Mouse (Mus musculus) gastrocnemius, postnatal 36 days (tissue): ENCODE results near the gene Sgms2. TPM values are rescaled to one million over a fixed set of nuclear protein-coding genes. Genes with fewer than 3 reads are reported as not detected.

ENCODE experiments used
- DNase-seq, 2 experiments: peaks; one replicate each; pipeline ENCODE4 v3.0.0; 2022
- intact Hi-C: fragments of 180-260 bp; cut with DNase I; formaldehyde crosslinking; loops from one replicate; pipeline ENCODE4 v1.15.1; 2025
- total RNA-seq, 2 experiments: library from RNA; stranded (reverse); gene quantifications; 2 replicates each; pipeline ENCODE4 v1.2.3; 2021

Sgms2 gene
- total RNA-seq, 2 experiments from 2014 or later: 1.4 to 2.2 TPM

DNA sequence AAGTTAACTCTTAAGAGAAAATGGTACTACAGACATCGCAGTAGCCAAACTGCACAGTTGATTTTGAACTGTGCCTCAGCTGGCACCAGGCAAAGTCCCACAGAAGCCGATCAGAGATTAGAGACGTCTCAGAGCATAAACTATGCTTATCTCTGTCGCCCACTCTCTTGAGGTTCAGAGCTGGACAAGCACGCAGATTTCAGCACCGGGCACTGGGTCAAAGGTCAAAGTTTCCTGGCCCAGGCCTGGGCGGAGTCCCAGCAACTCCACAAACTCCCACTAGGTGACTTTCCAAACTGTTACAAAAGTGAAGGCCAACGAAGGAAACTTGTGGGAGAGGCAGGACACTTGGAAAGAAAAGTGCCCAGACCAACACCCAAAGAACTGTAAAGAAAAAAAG is 220.1 kb downstream of the Sgms2 start:
- DNase-seq: peak in 1 of 2 experiments; percentile 38
- intact Hi-C loops: no loop called here

GRCm38 (mm10) chr3:131270381-131270780 is 220.8 kb downstream of the Sgms2 start:
- no peak for DNase-seq
- intact Hi-C loops: no loop called here

Other genes with a start within 250 kb of the Sgms2 start
- gene Hadh, start 219.3 kb downstream of the Sgms2 start, total RNA-seq: 100 to 1,000 TPM; 176 to 189 TPM
- gene Cyp2u1, start 188.2 kb downstream of the Sgms2 start, total RNA-seq: 10 to 100 TPM; 11.1 to 11.6 TPM
- gene Papss1, start 73.4 kb upstream of the Sgms2 start, total RNA-seq: 1 to 10 TPM; 4.7 to 5.0 TPM